Mouse (Mus musculus) hindbrain, embryonic 14.5 days (tissue): ENCODE measurements around the gene Pttg1ip. TPM values are rescaled to one million over a fixed set of nuclear protein-coding genes. Genes with fewer than 3 reads are reported as not detected.

ENCODE experiments used
- ATAC-seq: fragments of 200-750 bp; cut with Nextera tagmentation; 2 replicates; pipeline ENCODE4 v1.8.0; 2017; ENCODE audit warnings: moderate number of reproducible peaks, mild to moderate bottlenecking, moderate TSS enrichment, moderate library complexity; ENCODE audit not compliant: low FRiP score
- DNase-seq: peaks from one replicate; pipeline ENCODE4 v3.0.0-alpha.2; 2015; ENCODE audit warnings: low spot score
- H3K27ac ChIP-seq: fragments of 300-500 bp; sonication (generic); 2 replicates; pipeline ENCODE4 v1.5.1; 2014; ENCODE audit warnings: mild to moderate bottlenecking, moderate library complexity
- H3K27me3 ChIP-seq: fragments of 300-500 bp; sonication (generic); 2 replicates; pipeline ENCODE4 v1.6.1; 2014; ENCODE audit warnings: mild to moderate bottlenecking, low read length, mixed read lengths; ENCODE audit not compliant: control insufficient read depth, insufficient read depth
- H3K36me3 ChIP-seq: fragments of 300-500 bp; sonication (generic); replicated peaks from 2 replicates; pipeline ENCODE4 v1.6.1; 2014; ENCODE audit not compliant: control insufficient read depth, insufficient read depth
- H3K4me1 ChIP-seq: fragments of 300-500 bp; sonication (generic); replicated peaks from 2 replicates; pipeline ENCODE4 v1.6.1; 2014; ENCODE audit warnings: antibody characterized with exemption, low read length, mixed read lengths; ENCODE audit not compliant: control insufficient read depth, insufficient read depth
- H3K4me2 ChIP-seq: fragments of 300-500 bp; sonication (generic); replicated peaks from 2 replicates; pipeline ENCODE4 v1.6.1; 2014; ENCODE audit warnings: mild to moderate bottlenecking, moderate library complexity
- H3K4me3 ChIP-seq: fragments of 300-500 bp; sonication (generic); replicated peaks from 2 replicates; pipeline ENCODE4 v1.5.1; 2014; ENCODE audit warnings: mild to moderate bottlenecking, low read length
- H3K9ac ChIP-seq: fragments of 300-500 bp; sonication (generic); 2 replicates; pipeline ENCODE4 v1.6.1; 2014
- H3K9me3 ChIP-seq: fragments of 300-500 bp; sonication (generic); 2 replicates; pipeline ENCODE4 v1.6.1; 2016; ENCODE audit warnings: low read length; ENCODE audit not compliant: control insufficient read depth
- WGBS: fragments of 180-500 bp; shearing (Covaris S2); extraction: QIAGEN DNeasy Blood & Tissue Kit; methylation state at CpG from one replicate; pipeline ENCODE4 v1.1.7; 2014; 5-methylcytosine and 5-hydroxymethylcytosine counted together
- microRNA counts: library from miRNA; unstranded; fragments of <30 nt; microRNA quantifications from one replicate; lab custom pipeline; 2016
- microRNA-seq: library from miRNA; unstranded; fragments of <30 nt; microRNA quantifications from one replicate; pipeline ENCODE4, GENCODE M21; 2016
- polyA plus RNA-seq: library from polyadenylated mRNA; unstranded; fragments of >200 nt; fragmentation: Nextera tagmentation; extraction: Ambion mirVana; gene quantifications from 2 replicates; pipeline ENCODE4 v1.2.1, GENCODE M21; 2014

The Pttg1ip gene
- polyA plus RNA-seq, 1 experiment from 2014 or later, result 80.2 TPM

DNA sequence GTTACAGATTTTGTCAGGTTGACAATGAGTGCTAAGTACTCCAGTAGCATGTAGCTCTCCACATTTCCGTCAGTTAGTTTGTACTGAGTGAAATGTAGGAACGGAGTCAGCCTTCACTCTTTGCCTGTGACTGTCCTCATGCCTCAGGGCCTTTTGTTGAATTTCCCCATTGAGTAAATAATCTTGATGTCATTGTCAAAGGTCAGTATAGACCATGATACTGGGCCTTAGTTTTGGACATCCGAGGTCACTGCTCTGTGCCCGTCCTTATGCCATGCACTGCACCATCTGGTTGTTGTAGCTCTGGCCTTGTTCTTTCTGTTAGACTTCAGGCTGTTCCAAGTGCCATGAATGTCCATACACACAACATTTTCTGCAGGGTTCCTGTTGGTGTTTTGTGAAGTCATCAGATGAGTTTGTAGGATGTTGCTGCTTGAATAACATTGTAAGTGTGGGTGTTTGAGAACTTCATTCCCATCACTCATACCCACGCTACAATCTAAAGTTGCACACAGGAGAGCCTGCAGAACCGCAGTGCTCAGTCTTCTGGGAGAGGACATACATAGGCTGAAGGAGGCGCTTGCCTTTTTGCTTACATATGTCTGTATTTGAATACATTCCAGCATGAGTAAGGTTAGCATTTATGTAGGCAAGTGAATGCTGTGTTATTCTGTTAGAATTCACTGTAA lies 54.9 kb downstream of the Pttg1ip start:
- ATAC-seq, result no peak
- Histone ChIP-seq H3K4me2 (no peak overlapping the region), H3K36me3 (peaks cover 58% of the 10 kb centered on the region), H3K9me3 (no peaks in the 10 kb centered on the region), H3K4me3 (no peak overlapping the region), H3K27ac (no peak overlapping the region), H3K4me1 (0 out of 2 replicates have a peak, but pooled peaks cover 6% of the 10 kb centered on the region), H3K27me3 (no peaks in the 10 kb centered on the region), H3K9ac (no peak overlapping the region)
- DNase-seq, result no peak
- WGBS, result 94% methylated on average over 7 of the region's 7 CpGs

DNA sequence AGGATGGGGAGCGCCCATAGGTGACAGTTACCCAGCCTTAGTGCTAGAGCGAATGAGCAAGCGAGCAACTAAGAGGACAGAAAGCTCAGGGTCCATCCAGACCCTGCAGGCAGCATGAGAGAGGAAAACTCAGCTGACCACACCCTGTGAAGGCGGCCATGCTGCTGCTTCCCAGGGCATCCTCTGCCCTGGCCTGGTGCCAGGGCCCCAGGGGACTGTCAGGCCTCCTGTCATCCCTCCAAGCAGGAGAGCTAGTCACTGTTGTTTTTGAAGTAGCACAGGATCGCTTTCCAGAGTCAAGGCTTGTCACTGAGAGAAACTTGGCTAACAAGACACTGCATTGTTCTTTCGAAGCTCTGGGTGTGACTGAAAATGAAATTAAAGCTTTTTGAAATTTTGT lies 57.4 kb downstream of the Pttg1ip start:
- no peak overlapping the region for H3K4me2 ChIP-seq
- peaks cover 64% of the 10 kb centered on the region for H3K36me3 ChIP-seq
- no peak overlapping the region for H3K27ac ChIP-seq
- H3K4me1 ChIP-seq, result 0 out of 2 replicates have a peak, but pooled peaks cover 6% of the 10 kb centered on the region
- H3K4me3 ChIP-seq, result no peak overlapping the region
- 73% methylated on average over 6 of the region's 6 CpGs for WGBS
- ATAC-seq (no peak), DNase-seq (no peak)
- no peaks in the 10 kb centered on the region for H3K27me3 ChIP-seq
- H3K9ac ChIP-seq, result no peak overlapping the region
- H3K9me3 ChIP-seq, result no peaks in the 10 kb centered on the region

DNA sequence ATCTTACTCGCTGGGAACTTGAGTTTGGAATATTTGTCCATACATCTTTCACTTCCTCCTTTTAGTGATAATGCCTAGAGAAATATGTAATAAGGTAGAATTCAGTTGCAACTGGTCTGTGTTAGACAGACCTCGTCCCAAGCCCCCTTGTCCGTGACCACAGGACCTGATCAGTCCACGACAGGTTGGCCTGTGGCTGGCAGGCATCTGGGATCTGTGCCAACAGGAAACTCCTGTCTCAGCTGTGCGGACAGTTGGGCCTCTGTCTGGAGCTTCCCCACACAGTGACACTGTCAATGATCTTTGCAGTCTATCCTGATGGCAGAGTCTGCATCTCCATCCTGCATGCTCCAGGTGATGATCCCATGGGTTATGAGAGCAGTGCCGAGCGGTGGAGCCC lies 61.6 kb downstream of the Pttg1ip start:
- no peak overlapping the region for H3K9ac ChIP-seq
- no peak overlapping the region for H3K27ac ChIP-seq
- ATAC-seq (no peak), DNase-seq (no peak)
- 82% methylated on average over 7 of the region's 7 CpGs for WGBS
- H3K9me3 ChIP-seq, result no peaks in the 10 kb centered on the region
- H3K4me2 ChIP-seq, result no peak overlapping the region
- H3K27me3 ChIP-seq, result no peaks in the 10 kb centered on the region
- no peak overlapping the region for H3K4me3 ChIP-seq
- peaks cover 64% of the 10 kb centered on the region for H3K36me3 ChIP-seq
- no peaks in the 10 kb centered on the region for H3K4me1 ChIP-seq

DNA sequence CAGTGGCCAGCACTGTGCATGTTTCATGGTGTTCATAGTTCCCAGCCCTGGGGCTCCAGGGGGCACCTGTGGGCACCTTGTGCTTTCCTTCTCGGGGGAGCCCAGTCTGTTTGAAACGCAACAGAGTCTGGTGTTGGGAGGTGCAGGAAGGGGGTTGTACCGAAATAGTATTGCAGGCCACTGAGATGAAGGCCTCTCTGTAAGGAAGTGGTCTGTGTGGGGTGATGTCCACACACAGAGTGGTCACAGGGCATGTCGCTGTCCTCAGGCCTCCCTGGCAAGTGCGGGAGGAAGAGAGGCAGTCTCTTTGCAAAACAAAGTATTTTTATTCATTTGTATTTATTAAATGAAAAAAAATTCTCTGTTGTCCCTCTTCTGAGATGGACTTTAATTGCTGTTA lies 64.1 kb downstream of the Pttg1ip start:
- no peak for DNase-seq
- Histone ChIP-seq H3K27me3 (no peaks in the 10 kb centered on the region), H3K4me3 (no peak overlapping the region), H3K36me3 (peaks cover 62% of the 10 kb centered on the region), H3K4me2 (no peak overlapping the region), H3K27ac (no peak overlapping the region), H3K9me3 (no peaks in the 10 kb centered on the region), H3K9ac (no peak overlapping the region), H3K4me1 (no peaks in the 10 kb centered on the region)
- no peak for ATAC-seq
- WGBS, result 90% methylated on average over 5 of the region's 5 CpGs

DNA sequence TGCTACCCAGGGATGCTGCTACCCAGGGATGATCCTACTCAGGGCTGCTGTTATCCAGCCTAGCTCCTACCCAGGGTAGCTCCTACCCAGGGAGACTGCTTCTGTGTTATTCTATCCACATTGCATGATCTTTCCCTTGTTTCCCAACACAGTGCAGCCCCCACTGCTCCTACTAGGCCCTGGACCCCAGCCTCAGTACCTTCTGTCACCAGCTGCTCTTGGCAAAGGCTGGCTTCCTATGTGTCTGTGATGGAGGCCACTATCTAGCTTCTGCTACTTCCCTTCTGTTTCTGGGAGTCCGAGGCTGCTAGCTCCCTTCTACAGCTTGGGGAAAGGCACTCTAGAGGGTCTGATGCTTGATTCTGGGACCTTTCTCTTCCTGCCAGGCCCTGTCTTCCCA lies 65.9 kb downstream of the Pttg1ip start:
- no peaks in the 10 kb centered on the region for H3K4me1 ChIP-seq
- H3K4me2 ChIP-seq, result no peak overlapping the region
- peaks cover 43% of the 10 kb centered on the region for H3K36me3 ChIP-seq
- no peak overlapping the region for H3K4me3 ChIP-seq
- H3K9me3 ChIP-seq, result no peaks in the 10 kb centered on the region
- WGBS, result 74% methylated on average over 1 of the region's 1 CpGs
- DNase-seq, result no peak
- H3K9ac ChIP-seq, result no peak overlapping the region
- ATAC-seq, result no peak
- H3K27me3 ChIP-seq, result no peaks in the 10 kb centered on the region
- H3K27ac ChIP-seq, result no peak overlapping the region

DNA sequence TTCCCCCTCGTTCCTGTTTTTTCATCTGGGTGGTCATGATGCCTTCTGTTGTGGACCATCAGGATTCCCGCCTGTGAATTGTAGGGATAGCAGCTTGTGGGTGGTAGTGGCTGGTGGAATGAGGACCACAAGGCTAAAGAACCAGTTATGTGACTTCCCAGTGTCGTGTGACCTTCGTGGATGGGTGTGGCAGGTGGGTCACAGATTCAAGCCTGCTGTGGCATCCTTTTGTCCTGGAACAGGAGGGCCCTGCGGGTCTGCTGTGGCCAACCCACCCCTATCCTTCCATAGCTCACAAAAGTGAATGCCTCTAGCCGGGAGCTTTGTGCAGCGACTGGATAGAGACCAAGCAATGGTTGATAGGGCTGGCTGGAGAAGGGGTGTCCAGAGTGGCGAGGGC lies 66.4 kb downstream of the Pttg1ip start:
- Histone ChIP-seq H3K9ac (no peak overlapping the region), H3K4me1 (no peaks in the 10 kb centered on the region), H3K36me3 (peaks cover 38% of the 10 kb centered on the region), H3K27me3 (no peaks in the 10 kb centered on the region), H3K4me3 (no peak overlapping the region), H3K27ac (no peak overlapping the region), H3K9me3 (no peaks in the 10 kb centered on the region), H3K4me2 (no peak overlapping the region)
- ATAC-seq, result no peak
- WGBS, result 82% methylated on average over 8 of the region's 8 CpGs
- DNase-seq, result no peak

MicroRNA genes within 50 kb of the gene (microRNA counts, 519-probe panel; counts per million panel counts)
- microRNA mmu-miR-1930 (lab: Ali Mortazavi, UCI), result not detected

Small RNA genes lying within 50 kb of the gene (microRNA-seq; reads per million reads assigned to microRNA genes)
- gene Mir1930, result 19.2 reads per million, percentile 35 among the genes with 10 or more reads in this experiment

Other genes with a start within 250 kb of the Pttg1ip start
- gene Adarb1, start 163.4 kb upstream of the Pttg1ip start, polyA plus RNA-seq, result 20.6 and 20.7 TPM in 2 replicates
- 37.7 and 41.0 TPM in 2 replicates for gene Fam207a, start 65.9 kb upstream of the Pttg1ip start, polyA plus RNA-seq
- gene Itgb2, start 51.5 kb upstream of the Pttg1ip start, polyA plus RNA-seq, result 0.99 and 1.1 TPM in 2 replicates
- 235 and 260 TPM in 2 replicates for gene Sumo3, start 24.4 kb downstream of the Pttg1ip start, polyA plus RNA-seq
- 3.8 and 5.1 TPM in 2 replicates for gene Gm49325, start 24.5 kb downstream of the Pttg1ip start, polyA plus RNA-seq
- 54.1 and 54.7 TPM in 2 replicates for gene Ube2g2, start 40.6 kb downstream of the Pttg1ip start, polyA plus RNA-seq
- 0.94 and 1.2 TPM in 2 replicates for gene Tspear, start 104.8 kb downstream of the Pttg1ip start, polyA plus RNA-seq
- not detected in 2 replicates for gene Gm19402, start 109.0 kb downstream of the Pttg1ip start, polyA plus RNA-seq
- not detected in 2 replicates for gene Gm9508, start 115.5 kb downstream of the Pttg1ip start, polyA plus RNA-seq
- gene Gm10272, start 124.9 kb downstream of the Pttg1ip start, polyA plus RNA-seq, result not detected in 2 replicates
- gene Gm10024, start 129.7 kb downstream of the Pttg1ip start, polyA plus RNA-seq, result not detected in 2 replicates
- gene Gm10142, start 134.1 kb downstream of the Pttg1ip start, polyA plus RNA-seq, result not detected in 2 replicates
- not detected in 2 replicates for gene Krtap12-1, start 138.9 kb downstream of the Pttg1ip start, polyA plus RNA-seq
- gene Gm10100, start 144.8 kb downstream of the Pttg1ip start, polyA plus RNA-seq, result not detected in 2 replicates
- not detected in 2 replicates for gene Gm18596, start 160.9 kb downstream of the Pttg1ip start, polyA plus RNA-seq
- gene Gm9736, start 169.6 kb downstream of the Pttg1ip start, polyA plus RNA-seq, result not detected in 2 replicates
- gene Gm3233, start 178.0 kb downstream of the Pttg1ip start, polyA plus RNA-seq, result not detected in 2 replicates
- gene Gm3238, start 189.6 kb downstream of the Pttg1ip start, polyA plus RNA-seq, result not detected in 2 replicates
- gene Gm7138, start 195.2 kb downstream of the Pttg1ip start, polyA plus RNA-seq, result not detected in 2 replicates
- gene Gm3250, start 200.8 kb downstream of the Pttg1ip start, polyA plus RNA-seq, result not detected in 2 replicates
- not detected in 2 replicates for gene Gm7137, start 206.5 kb downstream of the Pttg1ip start, polyA plus RNA-seq
- gene Gm9639, start 213.4 kb downstream of the Pttg1ip start, polyA plus RNA-seq, result not detected in 2 replicates
- gene Gm19668, start 217.4 kb downstream of the Pttg1ip start, polyA plus RNA-seq, result not detected in 2 replicates
- not detected in 2 replicates for gene Gm9507, start 230.1 kb downstream of the Pttg1ip start, polyA plus RNA-seq
- not detected in 2 replicates for gene Gm2696, start 233.0 kb downstream of the Pttg1ip start, polyA plus RNA-seq
- not detected in 2 replicates for gene Krtap10-4, start 245.4 kb downstream of the Pttg1ip start, polyA plus RNA-seq